Mouse (Mus musculus) myocyte (in vitro differentiated cells): ENCODE data around the gene Cyp2b19. TPM values are rescaled to one million over a fixed set of nuclear protein-coding genes. Genes with fewer than 3 reads are reported as not detected.

Source experiments
- H3K27me3 ChIP-seq: one replicate; pipeline ENCODE4 v1.6.1; 2011; ENCODE audit not compliant: control insufficient read depth, insufficient read depth, insufficient read length
- H3K36me3 ChIP-seq: one replicate; pipeline ENCODE4 v1.6.1; 2011; ENCODE audit not compliant: control insufficient read depth, insufficient read depth
- H3K4me2 ChIP-seq: one replicate; pipeline ENCODE4 v1.6.1; 2011; ENCODE audit warnings: low read depth, control low read depth
- H3K4me3 ChIP-seq: one replicate; pipeline ENCODE4 v1.5.1; 2011; ENCODE audit warnings: mild to moderate bottlenecking, control low read depth, moderate library complexity
- H3K79me2 ChIP-seq: one replicate; pipeline ENCODE4 v1.6.1; 2011; ENCODE audit not compliant: control insufficient read depth, insufficient read depth
- H3ac ChIP-seq: one replicate; pipeline ENCODE4 v1.6.1; 2011; ENCODE audit not compliant: control insufficient read depth, insufficient read length
- CEBPB ChIP-seq: IDR thresholded peaks from 2 replicates; pipeline ENCODE4 v1.6.1; 2011; ENCODE audit warnings: mild to moderate bottlenecking, moderate library complexity; ENCODE audit not compliant: poor library complexity, insufficient read depth, severe bottlenecking
- E2F4 ChIP-seq: IDR thresholded peaks from one replicate; pipeline ENCODE4 v1.6.1; 2011; ENCODE audit warnings: mild to moderate bottlenecking, control low read depth, moderate library complexity; ENCODE audit not compliant: insufficient read depth
- MAX ChIP-seq: IDR thresholded peaks from one replicate; pipeline ENCODE4 v1.6.1; 2011; ENCODE audit warnings: low read depth, mild to moderate bottlenecking, control low read depth
- MYOD1 ChIP-seq, 3 experiments: IDR thresholded peaks; one replicate each; pipeline ENCODE4 v1.6.1; 2011; ENCODE audit warnings: control low read depth in 2 of 3, low read depth in 2 of 3, mild to moderate bottlenecking in 2 of 3, moderate library complexity in 1 of 3; ENCODE audit not compliant: insufficient read length in 2 of 3, control insufficient read depth in 1 of 3
- MYOG ChIP-seq, 3 experiments: IDR thresholded peaks; one replicate each; pipeline ENCODE4 v1.6.1; 2011; ENCODE audit warnings: control low read depth in 2 of 3, low read depth in 2 of 3, mild to moderate bottlenecking in 2 of 3; ENCODE audit not compliant: insufficient read length in 2 of 3, control insufficient read depth in 1 of 3, insufficient read depth in 1 of 3
- POLR2A ChIP-seq: IDR thresholded peaks from one replicate; pipeline ENCODE4 v1.6.1; 2011; ENCODE audit warnings: low read depth, mild to moderate bottlenecking, control low read depth, moderate library complexity; ENCODE audit not compliant: insufficient read length
- POLR2AphosphoS2 ChIP-seq: IDR thresholded peaks from one replicate; pipeline ENCODE4 v1.6.1; 2011; ENCODE audit warnings: low read depth, control low read depth; ENCODE audit not compliant: insufficient read length
- REST ChIP-seq: IDR thresholded peaks from one replicate; pipeline ENCODE4 v1.6.1; 2011; ENCODE audit warnings: mild to moderate bottlenecking, control low read depth, moderate library complexity; ENCODE audit not compliant: insufficient read depth, insufficient read length
- SRF ChIP-seq: IDR thresholded peaks from one replicate; pipeline ENCODE4 v1.6.1; 2011; ENCODE audit warnings: low read depth; ENCODE audit not compliant: control insufficient read depth, insufficient read length
- TCF12 ChIP-seq: IDR thresholded peaks from one replicate; pipeline ENCODE4 v1.6.1; 2011; ENCODE audit warnings: mild to moderate bottlenecking, control low read depth; ENCODE audit not compliant: poor library complexity, insufficient read depth, severe bottlenecking
- TCF3 ChIP-seq: IDR thresholded peaks from one replicate; pipeline ENCODE4 v1.6.1; 2011; ENCODE audit warnings: low read depth, control low read depth; ENCODE audit not compliant: insufficient read length
- USF1 ChIP-seq: IDR thresholded peaks from one replicate; pipeline ENCODE4 v1.6.1; 2011; ENCODE audit warnings: low read depth, mild to moderate bottlenecking, control low read depth, moderate library complexity
- polyA plus RNA-seq: library from polyadenylated mRNA; unstranded; fragments of >200 nt; fragmentation: generic; extraction: Trizol; gene quantifications from one replicate; pipeline ENCODE4 v1.2.1, GENCODE M21; 2012; ENCODE audit warnings: missing spikeins

Gene Cyp2b19
- not detected for polyA plus RNA-seq

DNA sequence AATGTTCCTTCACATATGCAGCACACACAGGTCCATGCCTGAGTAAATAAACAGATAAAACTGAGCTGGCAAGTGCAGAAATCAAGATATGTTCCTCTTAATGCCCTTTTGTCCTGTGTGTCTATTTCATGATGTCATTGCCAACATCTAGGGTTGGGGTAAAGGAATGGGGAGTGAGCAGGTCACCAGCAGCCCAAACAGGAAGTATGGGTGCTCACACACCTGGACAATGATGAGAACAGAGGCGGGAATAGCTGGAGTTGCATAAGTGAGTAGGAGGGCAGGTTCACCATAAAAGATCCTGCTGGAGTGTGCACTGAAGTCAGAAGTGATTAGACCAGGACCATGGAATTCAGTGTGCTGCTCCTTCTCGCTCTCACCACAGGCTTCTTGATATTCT, at the start of gene Cyp2b19:
Gene Cyp2b19 (plus strand): TSS at position 301 of the 400 bp plus-strand sequence.
- no peaks in the 10 kb centered on the region for H3K27me3 ChIP-seq
- no peaks in the 10 kb centered on the region for H3K79me2 ChIP-seq
- no peaks in the 10 kb centered on the region for H3K36me3 ChIP-seq
- TF ChIP-seq MYOD1 (IDR thresholded peaks at IDR 0.05; ENCODE audit: control insufficient read depth in 1 of 3, insufficient read length in 2 of 3, low read depth in 2 of 3) (no peak), SRF (no peak), POLR2A (no peak), MYOG (IDR thresholded peaks at IDR 0.05; ENCODE audit: control insufficient read depth in 1 of 3, insufficient read depth in 1 of 3, insufficient read length in 2 of 3, low read depth in 2 of 3) (no peak), E2F4 (no peak), MAX (no peak), REST (no peak), TCF12 (no peak), CEBPB (no peak), USF1 (no peak)
- no peak within 1 kb of the TSS for H3K4me3 ChIP-seq
- no peak within 1 kb of the TSS for H3K4me2 ChIP-seq
- H3ac ChIP-seq = no peak within 1 kb of the TSS

DNA sequence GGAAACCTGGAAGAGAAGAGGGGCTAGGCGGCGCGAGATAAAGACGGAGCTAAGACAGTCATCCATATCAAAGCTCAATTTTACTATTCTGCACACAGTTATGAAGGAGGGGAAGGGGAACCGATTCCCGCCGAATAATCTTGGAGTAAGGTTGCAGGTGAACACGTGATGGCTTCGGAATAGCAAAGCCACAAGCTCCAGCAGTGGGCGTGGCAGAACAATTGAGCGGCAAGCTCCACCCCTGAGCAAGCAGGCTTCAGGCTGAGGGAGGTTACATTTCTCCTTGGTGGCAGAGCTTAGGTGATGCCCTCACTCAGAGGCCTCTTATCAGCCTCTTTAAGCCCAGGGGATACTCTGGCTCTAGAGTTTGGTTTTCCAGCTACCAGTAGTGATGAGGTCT, 45.9 kb upstream of the Cyp2b19 start:
- H3K36me3 ChIP-seq = no peaks in the 10 kb centered on the region
- H3ac ChIP-seq = no peak overlapping the region
- no peaks in the 10 kb centered on the region for H3K79me2 ChIP-seq
- no peak overlapping the region for H3K4me3 ChIP-seq
- no peak overlapping the region for H3K4me2 ChIP-seq
- H3K27me3 ChIP-seq = no peaks in the 10 kb centered on the region
- TF ChIP-seq POLR2A (no peak), REST (no peak), MAX (no peak), POLR2AphosphoS2 (no peak)

DNA sequence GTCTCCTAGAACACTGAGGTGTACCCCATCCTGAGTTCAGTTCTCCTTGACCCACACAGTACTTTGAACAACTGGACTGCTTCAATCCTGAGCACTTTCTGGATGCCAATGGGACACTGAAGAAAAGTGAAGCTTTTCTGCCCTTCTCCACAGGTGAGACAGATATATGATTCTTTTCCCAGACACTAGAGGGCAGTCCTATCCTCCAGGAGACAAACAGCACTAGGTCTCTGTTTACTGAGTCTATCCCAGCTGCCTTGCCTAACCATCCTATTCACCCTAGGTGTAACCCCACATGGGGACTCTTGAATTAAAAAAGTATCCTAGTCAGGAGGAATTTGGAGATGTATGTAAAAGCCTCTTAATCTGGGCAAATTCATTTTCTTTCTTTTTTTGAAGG, 18.0 kb upstream of the Cyp2b19 start:
- no peaks in the 10 kb centered on the region for H3K36me3 ChIP-seq
- H3K79me2 ChIP-seq = no peaks in the 10 kb centered on the region
- H3K27me3 ChIP-seq = no peaks in the 10 kb centered on the region
- no peak for TF ChIP-seq TCF3
- no peak for TF ChIP-seq MYOD1 (IDR thresholded peaks at IDR 0.05; ENCODE audit: control insufficient read depth in 1 of 3, insufficient read length in 2 of 3, low read depth in 2 of 3)
- no peak for TF ChIP-seq MYOG (IDR thresholded peaks at IDR 0.05; ENCODE audit: control insufficient read depth in 1 of 3, insufficient read depth in 1 of 3, insufficient read length in 2 of 3, low read depth in 2 of 3)
- no peak for TF ChIP-seq POLR2A
- TF ChIP-seq SRF = no peak
- TF ChIP-seq TCF12 = no peak
- no peak for TF ChIP-seq CEBPB
- TF ChIP-seq E2F4 = no peak
- no peak for TF ChIP-seq REST
- TF ChIP-seq POLR2AphosphoS2 = no peak
- no peak for TF ChIP-seq USF1
- TF ChIP-seq MAX = no peak
- H3K4me3 ChIP-seq = no peak overlapping the region
- no peak overlapping the region for H3K4me2 ChIP-seq
- no peak overlapping the region for H3ac ChIP-seq

DNA sequence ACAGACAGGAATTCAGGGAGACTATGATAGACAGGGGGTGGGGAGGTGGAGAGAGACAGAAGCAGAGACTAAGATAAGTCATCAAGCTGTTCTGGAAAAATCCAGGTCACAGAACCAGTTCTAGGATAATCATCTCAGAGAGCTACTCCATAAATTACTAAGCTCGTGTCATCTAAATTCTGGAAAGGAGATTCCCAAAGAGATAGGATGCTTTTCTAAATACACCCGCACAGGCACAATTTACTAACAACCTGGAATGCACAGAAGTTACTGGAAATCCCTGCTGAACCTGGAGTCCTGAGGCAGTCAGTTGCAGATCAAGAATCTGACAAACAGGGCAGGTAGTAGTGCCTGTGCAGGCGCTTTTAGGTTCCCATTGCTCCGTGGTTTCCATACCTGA, 13.0 kb upstream of the Cyp2b19 start:
- Histone ChIP-seq H3K4me3 (no peak overlapping the region), H3K4me2 (no peak overlapping the region), H3ac (no peak overlapping the region), H3K79me2 (no peaks in the 10 kb centered on the region), H3K27me3 (no peaks in the 10 kb centered on the region), H3K36me3 (no peaks in the 10 kb centered on the region)
- TF ChIP-seq POLR2A (no peak), POLR2AphosphoS2 (no peak), SRF (no peak), TCF12 (no peak), REST (no peak), MYOD1 (IDR thresholded peaks at IDR 0.05; ENCODE audit: control insufficient read depth in 1 of 3, insufficient read length in 2 of 3, low read depth in 2 of 3) (no peak), E2F4 (no peak), CEBPB (no peak), MAX (no peak), TCF3 (no peak), USF1 (no peak), MYOG (IDR thresholded peaks at IDR 0.05; ENCODE audit: control insufficient read depth in 1 of 3, insufficient read depth in 1 of 3, insufficient read length in 2 of 3, low read depth in 2 of 3) (no peak)

DNA sequence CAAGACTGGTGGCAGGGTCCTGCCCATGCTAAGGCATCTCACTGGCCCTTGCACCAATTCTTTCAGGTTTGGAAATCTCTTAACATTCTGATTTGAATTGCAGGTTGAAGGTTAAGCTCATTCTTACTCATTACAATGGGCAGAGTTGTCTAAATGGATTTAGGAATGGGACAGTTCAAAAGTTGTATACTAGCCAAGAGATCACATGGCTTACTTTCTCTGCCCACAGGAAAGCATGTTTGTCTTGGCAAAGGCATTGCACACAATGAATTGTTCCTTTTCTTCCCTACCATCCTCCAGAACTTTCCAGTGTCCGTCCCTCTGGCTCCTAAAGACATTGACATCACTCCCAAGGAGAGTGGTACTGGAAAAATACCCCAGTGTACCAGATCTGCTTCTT, 11.5 kb upstream of the Cyp2b19 start:
- Histone ChIP-seq H3K4me3 (no peak overlapping the region), H3K4me2 (no peak overlapping the region), H3K27me3 (no peaks in the 10 kb centered on the region), H3ac (no peak overlapping the region), H3K79me2 (no peaks in the 10 kb centered on the region), H3K36me3 (no peaks in the 10 kb centered on the region)
- TF ChIP-seq USF1 = no peak
